Mouse (Mus musculus): ENCODE results near the gene Wap.

Gene Wap

DNA sequence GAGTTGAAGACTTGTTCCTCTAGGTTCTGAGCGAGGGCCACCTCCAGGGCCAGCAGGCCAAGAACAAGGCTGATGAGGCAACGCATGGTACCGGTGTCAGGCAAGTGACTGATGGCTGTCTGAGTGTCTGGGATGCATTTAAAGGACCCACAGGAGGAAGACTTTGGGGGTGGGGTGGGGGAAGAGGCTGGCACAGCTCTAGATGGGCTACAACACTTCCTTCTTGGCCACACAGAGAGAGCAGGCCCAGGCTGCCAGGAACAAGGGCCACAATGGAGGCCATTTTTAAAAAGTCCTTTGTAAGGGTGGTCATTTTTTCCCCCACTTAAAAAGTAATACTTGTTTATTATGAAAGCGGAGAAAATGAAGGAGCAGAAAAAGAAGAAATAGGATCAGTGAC, at the start of gene Wap:
Gene Wap (minus strand): TSS at position 101 of the 400 bp plus-strand sequence.
- no peak for DNase-seq (ENCODE audit: low read depth, low spot score)

DNA sequence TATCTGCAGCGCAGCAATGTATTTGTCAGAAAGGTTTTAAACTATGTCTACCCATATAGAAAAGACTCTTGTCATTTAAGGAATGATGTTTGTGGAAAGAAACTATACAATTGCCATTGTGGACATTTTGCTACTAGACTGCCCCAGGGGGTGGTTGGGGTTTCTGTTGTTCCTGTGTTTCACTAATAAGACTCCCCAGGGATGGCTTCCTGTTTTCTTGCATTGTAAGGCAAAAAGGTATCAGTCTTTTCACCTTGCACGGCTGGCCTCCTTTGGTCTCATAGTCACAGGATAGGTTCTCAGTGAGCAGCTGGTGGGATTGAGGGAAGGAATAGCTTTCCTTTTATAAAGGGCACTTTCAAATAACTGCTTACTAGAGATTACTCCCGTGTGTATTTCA, 46.3 kb upstream of the Wap start:
- DNase-seq (ENCODE audit: low read depth, low spot score) = peak; percentile 93

DNA sequence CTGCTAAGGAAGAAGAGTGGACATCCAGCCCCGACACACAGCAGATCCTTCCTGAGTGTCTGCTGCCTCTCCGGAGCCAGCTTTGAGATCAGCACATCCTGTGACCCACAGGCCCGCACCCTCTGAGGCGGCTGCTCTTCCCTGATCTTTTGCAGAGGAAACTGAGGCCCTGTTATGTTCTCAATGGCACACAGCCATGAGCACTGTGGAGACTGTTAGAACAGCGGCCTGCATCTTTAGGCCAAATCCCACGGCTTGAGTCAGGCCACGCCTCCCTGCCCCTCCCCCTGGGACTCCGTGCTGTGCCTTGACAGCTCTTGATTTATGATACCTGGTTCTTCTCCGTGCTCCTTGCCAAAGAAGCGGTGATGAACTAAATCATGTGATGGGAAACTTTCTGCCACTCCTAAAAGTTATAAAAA, 42.0 kb upstream of the Wap start:
- DNase-seq (ENCODE audit: low read depth, low spot score) = peak; percentile 89

DNA sequence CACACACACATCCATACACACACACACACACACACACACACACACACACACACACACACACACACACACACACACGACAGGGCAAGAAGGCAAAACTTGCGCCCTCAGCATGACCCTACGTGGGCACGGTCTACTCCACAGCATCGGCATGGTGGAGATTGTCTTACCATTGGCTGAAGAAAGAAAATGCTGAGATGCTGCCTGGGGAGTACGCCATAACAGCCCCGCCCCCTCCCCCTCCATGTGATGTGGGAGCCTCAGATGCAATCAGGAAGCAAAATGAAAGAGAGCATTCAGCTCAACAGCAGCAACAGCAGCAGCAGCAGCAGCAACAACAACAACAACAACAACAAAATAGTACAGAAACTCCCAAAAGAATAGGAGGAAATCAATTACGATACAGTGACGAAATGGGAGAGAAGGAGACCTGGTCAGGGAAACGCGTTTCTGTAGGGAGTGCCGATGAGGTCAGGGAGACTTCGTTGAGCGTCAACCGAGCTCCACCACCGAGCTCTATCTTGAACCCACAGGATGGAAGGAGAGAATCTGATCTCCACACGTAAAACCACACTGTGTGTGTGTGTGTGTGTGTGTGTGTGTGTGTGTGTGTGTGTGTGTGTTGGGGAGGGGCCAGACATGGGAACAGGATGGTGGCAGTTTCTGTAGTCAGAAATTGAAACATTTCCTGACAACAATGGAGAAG, 41.4 kb upstream of the Wap start:
- DNase-seq (ENCODE audit: low read depth, low spot score) = peak; percentile 57

DNA sequence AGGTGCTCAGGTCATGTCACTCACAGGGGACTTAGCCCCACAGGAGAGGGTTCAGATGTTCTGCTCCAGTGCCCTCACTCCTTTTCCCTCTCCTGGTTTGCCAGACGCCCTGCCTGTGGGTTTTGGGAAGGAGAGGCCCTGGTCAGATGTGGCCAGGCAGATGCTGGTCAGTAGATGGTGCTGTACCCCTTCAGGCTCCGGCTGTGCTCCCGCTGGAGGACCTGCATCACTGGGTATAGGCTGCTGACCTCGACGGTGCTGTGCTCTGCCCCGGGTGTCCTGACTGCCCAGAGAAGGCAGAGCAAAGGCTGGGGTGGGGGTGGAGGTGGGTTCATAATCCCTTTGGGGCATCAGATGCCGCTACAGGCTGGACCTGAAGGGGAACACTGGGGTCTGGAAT, 39.1 kb upstream of the Wap start:
- DNase-seq (ENCODE audit: low read depth, low spot score) = no peak

DNA sequence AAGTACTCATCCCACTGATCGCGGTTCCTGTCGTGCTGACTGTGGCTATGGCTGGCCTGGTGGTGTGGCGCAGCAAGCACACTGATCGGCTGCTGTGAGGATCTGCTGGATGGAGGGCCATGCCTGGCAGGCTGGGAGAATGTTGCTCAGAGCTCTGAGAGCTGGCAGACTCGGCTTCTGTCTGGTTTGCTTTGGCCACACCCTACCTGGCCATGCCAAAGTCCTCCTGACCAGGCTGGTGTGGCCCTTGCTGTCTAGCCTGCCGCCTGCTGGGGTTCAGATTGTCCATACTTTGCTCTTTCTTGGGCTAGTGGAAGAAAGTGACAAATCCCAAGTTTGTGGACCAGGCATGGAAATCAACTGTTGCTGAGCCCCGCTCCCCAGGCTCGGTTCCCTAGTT, 38.2 kb upstream of the Wap start:
- no peak for DNase-seq (ENCODE audit: low read depth, low spot score)

DNA sequence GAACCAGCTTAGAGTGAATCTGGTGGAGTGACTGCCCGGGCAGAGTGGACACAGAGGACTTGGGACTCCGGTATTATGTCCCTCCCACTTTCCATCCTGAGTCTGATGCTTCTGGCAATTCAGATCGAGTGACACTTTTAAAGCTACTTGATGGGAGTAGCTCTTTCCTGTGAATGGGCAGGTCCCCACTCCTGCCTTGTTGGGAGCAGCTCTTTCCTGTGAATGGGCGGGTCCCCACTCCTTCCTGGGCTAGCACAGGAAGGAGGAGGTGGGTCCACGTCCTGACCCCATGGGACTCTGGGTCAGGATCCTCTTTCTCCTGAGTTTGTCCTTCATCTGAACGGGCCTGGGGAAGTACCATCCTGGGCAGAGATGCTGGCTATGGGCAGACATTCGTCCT, 37.0 kb upstream of the Wap start:
- no peak for DNase-seq (ENCODE audit: low read depth, low spot score)

DNA sequence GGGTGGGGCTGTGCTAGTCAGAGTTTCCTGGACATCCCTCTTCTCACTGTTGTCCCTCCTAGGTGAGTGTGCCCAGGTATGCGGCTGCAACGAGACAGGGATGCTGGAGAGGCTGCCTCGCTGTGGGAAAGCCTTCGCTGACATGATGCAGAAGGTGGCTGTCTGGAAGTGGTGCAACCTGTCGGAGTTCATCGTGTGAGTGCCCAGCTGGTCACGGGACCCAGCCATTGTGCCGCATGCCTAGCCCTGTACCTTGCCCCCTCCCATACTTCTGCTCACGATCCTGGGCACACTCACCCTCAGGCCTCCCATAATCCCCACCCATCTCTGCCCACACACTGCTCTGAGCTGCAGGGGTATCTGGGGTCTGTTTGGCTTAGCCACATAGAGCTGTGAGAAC, 36.3 kb upstream of the Wap start:
- DNase-seq (ENCODE audit: low read depth, low spot score) = no peak

DNA sequence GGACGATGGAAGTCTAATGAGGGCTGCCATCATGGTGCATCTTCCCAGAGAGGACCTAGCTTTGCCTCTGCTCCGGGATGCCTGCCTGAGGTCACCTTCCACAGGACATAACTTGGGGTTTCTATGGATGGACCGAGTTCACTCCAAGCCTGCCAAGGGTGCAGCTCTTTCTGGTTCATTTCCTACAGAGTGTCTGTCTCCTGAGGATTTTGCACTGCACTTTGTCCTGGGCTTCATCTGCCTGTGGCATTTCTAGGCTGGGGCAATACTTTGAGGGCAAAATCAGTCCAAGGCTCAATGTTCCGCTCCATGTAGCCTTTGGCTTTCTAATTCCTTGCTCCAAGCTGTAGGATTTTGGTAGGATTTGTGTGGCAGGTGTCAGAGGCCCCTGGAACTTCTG, 32.4 kb upstream of the Wap start:
- no peak for DNase-seq (ENCODE audit: low read depth, low spot score)

DNA sequence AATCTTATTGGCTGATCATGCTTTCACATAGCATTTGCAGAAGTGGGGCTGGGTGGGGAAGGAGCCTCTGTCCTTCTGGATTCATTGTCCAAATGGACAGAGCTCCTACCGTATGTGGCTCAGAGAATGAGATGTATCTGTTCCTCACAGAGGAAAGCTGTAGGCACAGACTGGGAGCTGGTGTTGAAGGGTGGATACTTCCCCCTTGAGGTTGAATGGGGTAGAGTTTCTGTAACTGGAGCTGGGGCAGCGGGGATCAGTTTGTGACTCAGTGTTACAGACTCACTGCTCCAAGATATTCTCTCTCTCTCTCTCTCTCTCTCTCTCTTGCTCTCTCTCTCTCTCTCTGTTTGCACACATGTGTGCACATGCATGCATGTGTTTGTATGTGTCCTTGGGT, 31.6 kb upstream of the Wap start:
- DNase-seq (ENCODE audit: low read depth, low spot score) = no peak

DNA sequence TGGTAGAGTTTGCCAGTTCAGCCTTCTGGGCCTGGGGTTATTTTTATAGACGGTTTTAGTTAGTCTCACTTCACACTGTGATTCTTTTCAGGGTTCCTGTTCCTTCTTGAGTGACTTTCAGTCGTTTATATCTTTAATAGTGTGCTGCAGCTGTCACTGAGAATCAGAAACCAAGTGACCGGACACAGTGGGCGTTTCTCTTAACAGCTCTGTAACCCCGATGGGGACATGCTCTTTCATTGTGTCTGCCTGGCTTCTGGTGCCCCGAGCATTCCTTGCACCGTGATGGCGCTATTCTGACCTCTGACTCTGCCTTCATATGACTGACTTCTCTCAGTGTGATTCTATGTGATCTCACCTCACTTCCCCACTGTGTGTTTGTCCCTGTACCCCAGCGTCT, 30.6 kb upstream of the Wap start:
- no peak for DNase-seq (ENCODE audit: low read depth, low spot score)

DNA sequence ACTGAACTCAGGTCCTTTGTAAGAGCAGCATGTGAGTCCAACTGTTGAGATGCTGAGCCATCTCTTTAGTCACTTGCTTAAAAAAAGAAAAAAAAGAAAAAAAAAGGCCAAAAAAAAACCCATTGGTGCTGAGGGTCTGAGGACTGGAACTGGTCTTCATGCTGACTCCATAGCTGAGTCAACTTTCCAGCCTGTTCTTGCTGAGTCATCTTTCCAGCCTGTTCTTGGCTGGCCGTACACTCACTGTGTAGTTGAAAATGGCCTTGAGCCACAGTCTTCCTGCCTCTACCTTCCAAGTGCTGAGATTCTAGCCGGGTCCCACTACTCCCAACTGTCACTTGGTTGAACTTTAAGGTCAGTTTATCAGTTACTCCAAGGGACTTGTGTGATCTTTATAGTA, 28.2 kb upstream of the Wap start:
- DNase-seq (ENCODE audit: low read depth, low spot score) = peak; percentile 41

DNA sequence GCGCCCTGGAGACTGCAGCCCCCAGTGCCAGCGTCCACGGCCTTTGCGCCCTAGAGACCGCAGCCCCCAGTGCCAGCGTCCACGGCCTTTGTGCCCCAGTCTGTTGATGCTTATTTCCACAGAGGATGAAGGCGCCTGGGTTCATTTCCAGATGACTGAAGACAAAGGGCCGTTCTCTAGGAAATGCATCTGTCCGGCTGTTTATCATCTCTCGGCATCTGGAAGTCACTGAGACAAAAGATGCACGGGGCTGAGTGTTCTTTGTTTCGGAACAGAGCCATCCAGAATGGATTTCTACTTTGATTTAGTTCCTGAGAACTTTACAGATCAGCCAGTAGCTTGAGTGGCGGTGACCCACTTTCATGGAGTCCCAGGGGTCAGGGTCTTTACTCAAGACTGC, 22.8 kb upstream of the Wap start:
- DNase-seq (ENCODE audit: low read depth, low spot score) = peak; percentile 40

DNA sequence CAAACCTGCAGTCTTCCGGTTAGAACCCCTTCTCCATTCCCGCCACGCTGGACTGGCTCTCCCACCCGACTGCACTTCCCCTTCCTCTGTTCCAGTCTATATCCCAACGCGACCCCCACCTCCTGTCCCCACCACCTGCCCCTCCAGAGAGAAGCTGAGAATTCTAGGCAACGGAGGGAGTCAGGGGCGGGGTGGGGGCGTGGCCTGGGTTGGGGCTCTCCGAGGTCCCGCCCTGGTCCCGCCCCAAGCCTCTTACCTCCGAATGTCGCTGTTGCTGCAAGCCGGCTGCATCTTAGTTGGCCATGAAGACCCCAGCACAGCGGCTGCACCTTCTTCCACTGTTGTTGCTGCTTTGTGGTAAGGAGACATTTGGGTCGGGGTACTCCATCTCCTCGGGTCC, 19.8 kb upstream of the Wap start, which contains the start of gene Ramp3:
Gene Ramp3 (plus strand): TSS at position 251 of the 400 bp plus-strand sequence.
- DNase-seq (ENCODE audit: low read depth, low spot score) = peak; percentile 82

DNA sequence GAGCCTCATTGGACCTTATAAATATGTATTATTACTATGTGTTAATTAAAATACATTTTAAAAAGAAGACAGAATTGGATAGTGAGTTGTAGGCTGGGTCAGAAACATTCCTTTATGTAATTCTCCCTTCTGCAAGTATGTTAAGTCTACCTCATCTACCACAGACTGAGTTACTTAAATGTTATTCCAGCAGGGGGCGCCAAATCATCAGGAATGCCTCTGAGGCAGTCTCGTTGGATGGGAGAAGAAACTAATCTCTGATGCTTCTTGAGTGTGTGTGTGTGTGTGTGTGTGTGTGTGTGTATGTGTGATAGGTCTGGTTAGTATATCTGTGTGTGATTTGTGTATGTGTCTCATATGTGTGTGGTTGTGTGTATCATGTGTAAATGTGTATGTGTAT, 16.5 kb upstream of the Wap start:
- DNase-seq (ENCODE audit: low read depth, low spot score) = peak; percentile 92

DNA sequence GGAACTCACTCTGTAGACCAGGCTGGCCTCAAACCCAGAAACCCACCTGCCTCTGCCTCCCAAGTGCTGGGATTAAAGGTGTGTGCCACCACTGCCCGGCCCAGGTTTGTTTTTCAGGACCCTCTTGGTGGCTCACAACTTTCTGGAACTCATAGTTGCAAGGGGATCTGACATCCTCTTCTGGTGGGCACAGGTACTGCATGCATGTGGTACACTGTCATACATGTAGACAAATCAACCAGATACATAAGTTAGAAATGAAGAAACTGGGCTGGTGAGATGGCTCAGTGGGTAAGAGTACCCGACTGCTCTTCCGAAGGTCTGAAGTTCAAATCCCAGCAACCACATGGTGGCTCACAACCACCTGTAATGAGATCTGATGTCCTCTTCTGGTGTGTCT, 14.5 kb upstream of the Wap start:
- peak; percentile 56 for DNase-seq (ENCODE audit: low read depth, low spot score)

DNA sequence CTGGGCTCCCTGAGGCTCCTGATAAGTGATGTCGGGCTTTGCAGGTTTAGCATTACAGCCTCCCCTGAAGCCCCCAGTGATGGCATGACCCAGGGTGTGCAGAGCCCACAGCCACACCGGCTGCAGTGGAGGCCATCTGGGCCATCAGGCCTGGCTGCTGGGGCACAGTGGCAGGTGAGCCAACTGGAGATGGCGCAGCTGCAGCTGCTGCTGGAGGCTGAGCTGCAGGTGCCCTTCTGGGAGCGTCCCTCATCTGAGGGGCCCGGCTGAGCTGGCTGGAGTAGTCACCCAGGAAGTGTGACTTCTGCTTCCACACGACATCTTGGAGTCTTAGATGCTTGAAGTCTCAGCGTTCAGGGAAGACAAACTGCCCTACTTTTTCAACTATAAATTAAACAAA, 12.1 kb upstream of the Wap start:
- DNase-seq (ENCODE audit: low read depth, low spot score) = no peak

DNA sequence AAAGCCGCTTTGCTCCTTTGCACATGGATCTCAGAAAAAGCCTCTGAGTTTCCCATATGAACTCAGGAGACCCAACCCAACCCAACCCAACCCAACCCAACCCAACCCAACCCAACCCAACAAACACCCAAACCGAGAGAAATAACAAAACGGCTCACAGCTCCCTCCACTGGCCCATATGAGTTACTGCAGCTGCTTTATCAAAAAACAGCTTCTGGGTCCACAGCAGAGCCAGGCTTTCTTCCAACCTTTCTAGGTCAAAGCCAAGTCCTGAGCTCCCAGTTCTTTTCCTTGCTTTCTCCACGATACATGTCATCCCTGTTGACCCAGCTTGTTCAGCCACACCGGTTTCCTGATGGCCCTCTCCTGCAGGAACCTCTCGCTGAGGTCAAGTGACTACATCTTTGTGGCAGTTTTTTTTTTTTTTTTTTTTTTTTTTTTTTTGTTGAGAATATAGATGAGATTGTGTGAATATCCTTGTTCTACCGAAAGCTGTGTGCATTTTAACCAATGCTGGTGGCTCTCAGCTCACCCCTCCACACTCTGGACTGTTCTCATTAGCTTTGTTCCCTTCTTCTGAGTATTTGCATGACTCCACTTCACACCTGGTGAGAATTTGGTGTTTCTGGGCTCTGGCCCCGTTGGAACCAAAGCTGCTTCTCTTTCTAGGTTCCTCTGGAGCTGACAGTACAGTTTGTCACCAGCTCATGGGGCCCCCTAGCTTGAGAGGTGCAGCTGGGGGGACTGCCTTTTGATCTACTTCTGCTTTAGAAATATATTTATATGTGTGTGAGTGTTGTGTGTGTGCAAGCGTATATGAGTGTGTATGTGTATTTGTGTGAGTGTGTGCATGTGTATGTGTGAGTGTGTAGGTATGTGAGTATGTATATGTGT, 9.6 kb upstream of the Wap start:
- peak; percentile 62 for DNase-seq (ENCODE audit: low read depth, low spot score)

DNA sequence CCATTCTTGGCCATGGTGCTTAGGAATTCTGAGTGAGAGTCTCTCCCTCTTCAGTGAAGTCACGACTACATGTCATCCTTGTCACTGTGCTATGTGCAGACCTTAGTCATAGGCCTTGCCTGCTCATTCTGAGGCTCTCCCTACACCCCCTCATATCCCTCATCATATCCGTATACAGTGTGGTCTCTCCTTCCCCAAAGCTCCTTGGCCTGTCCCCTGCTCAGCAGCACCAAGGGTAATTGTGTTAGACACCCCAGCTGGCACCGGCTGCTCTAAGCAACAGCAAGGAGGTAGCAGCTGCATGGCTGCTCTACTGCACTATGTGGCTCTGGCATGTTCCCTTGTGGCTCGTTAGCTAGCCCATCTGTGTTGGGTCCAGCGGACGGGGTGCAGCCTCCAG, 6.1 kb upstream of the Wap start:
- no peak for DNase-seq (ENCODE audit: low read depth, low spot score)

DNA sequence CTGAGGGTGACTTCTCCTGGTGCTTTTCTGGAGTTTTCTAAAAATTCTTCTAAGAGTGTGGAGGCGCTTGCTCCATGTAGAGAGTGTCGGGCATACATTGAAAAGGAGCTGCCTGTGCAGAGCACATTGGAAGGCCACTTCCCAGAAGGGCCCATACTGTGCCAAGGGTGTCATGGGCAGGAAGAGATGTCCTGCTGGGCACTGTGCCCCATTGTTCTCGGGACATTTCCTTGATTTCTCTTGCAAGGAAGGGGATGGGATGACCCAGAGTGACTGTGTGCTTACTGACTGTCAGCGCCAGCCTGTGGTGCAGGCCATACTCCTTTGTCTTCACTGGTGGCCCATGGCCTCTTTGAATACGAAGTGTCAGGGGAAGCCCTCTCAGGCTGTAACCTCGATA, 635 bp upstream of the Wap start:
- no peak for DNase-seq (ENCODE audit: low read depth, low spot score)

DNA sequence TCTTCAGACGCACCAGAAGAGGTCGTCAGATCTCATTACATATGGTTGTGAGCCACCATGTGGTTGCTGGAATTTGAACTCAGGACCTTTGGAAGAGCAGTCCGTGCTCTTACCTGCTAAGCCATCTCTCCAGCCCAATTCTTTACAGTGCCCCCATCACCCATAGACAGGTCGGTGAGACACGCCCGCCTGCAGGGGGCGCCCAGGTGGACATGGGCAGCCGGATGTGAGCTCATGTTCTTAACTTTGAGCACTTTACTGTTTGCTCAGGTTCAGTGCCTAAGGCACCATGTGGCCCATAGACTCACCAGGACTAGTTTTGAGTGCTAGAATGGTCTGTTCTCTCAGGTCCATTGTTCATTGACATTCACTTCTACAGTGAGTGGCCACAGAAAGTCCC, 2.3 kb downstream of the Wap start:
- DNase-seq (ENCODE audit: low read depth, low spot score) = peak; percentile 58

DNA sequence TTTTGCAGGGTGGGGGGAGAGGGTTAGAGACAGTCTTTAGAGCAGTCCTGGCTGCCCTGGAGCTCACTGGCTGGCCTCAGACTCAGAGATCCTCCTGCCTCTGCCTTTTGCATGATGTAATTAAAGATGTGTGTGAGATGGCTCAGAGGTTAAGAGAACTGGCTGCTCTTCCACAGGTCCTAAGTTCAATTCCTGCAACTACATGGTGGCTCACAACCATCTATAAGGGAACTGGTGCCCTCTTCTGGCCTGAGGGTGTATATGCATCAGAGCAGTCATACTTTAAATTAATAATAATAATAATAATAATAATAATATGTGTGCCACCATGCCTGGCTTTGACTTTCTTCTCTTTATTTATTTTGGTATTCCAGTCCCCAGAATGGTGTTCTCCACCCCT, 8.8 kb downstream of the Wap start:
- peak; percentile 56 for DNase-seq (ENCODE audit: low read depth, low spot score)

DNA sequence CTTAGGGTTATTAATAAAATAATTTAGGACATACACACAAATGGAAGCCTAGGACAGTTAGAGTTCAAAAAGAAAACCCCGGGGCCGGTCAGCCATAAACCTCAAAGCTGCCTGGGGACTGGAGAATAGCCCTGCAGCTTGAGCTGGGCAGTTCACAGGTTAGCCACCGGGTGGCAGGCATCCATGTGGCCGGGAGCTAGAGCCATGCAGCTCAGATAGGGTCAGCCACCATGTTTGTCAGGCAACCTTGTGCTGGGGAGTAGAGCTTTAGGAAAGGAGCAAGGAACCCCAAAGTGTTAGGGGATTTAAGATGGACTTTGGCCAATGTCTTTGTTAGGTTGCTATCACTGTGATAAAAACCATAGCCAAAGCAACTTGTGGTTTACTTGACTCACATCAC, 9.9 kb downstream of the Wap start:
- peak; percentile 86 for DNase-seq (ENCODE audit: low read depth, low spot score)

Measured in R1 (cell line).